Mouse (Mus musculus): ENCODE results near the gene Hmbs. TPM values are rescaled to one million over a fixed set of nuclear protein-coding genes. Genes with fewer than 3 reads are reported as not detected.
"Not testable (repeated sequence)": the region's sequence is repeated elsewhere in the genome, so short reads cannot be mapped to it uniquely, and the experiment has no call there.

The Hmbs gene
- polyA plus RNA-seq (2015; fragmentation: Nextera tagmentation; extraction: Ambion mirVana): 58.2 and 59.4 TPM in 2 replicates

DNA sequence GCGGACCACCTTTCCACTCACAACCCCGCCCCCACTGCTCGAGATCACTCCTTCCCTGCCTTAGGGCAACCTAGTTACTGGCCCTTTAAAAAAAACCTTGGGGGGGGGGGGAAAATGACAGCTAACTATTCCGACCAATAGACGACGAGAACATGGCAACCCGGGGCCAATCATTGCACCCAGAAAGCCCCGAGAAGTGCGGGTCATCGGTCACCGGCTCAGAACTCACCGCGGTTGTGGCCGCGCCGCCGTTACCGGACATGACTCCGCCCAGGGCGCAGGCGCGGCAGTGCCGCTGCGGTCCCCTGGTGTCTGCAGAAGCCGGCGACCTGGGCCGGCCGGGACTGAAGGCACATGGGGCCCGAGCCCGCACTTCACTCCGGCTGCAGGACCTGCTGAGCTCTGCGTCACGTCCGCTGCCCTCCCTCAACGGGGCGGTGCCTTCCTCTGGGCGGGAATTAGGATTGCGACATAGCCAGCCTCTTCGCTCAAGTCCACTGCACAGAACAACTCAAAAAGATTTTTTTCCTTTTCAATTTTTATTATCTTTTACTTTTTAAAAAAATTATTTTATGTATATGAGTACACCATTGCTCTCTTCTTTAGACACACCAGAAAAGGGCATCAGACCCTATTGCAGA is at the start of gene Hmbs:
TSS of gene Hmbs (minus strand) at position 448 of the 641 bp plus-strand sequence.
- peak; percentile 96 for ATAC-seq (ENCODE audit: low read depth)
- Histone ChIP-seq H3K4me3 (peak within 1 kb of the TSS; percentile 79), H3K9ac (peak within 1 kb of the TSS; percentile 83), H3K9me3 (no peaks in the 10 kb centered on the region), H3K4me1 (replicated peaks) (peaks cover 16% of the 10 kb centered on the region), H3K4me2 (peak within 1 kb of the TSS; percentile 77), H3K27me3 (no peaks in the 10 kb centered on the region), H3K27ac (replicated peaks) (peak within 1 kb of the TSS; percentile 98), H3K36me3 (peaks cover 52% of the 10 kb centered on the region)
- WGBS: under 1% methylated on average over 39 of the region's 39 CpGs

DNA sequence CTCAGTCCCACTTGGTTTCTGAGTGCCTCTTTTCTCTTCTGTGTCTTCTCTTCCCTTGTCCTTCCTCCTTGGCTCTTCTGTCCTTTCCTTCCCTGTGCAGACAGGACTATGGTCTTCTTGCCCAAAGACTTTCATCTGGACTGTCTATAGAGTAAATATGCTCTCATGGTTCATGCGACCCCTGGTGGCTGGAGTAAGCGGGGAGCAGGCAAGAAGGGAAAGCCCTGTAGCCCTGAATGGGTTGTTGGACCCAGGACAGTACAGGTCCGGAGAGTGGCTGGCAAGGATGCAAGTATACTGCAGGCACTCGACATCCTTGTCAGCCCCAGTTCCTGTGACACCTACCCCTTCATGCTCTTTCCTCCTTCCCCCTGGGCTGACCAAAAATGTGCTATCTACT is 47.4 kb upstream of the Hmbs start:
- 39% methylated on average over 4 of the region's 4 CpGs for WGBS
- H3K27me3 ChIP-seq: no peaks in the 10 kb centered on the region
- H3K4me3 ChIP-seq: no peak overlapping the region
- H3K4me1 ChIP-seq (replicated peaks): peaks cover 5% of the 10 kb centered on the region; the same call in 1 of the 2 replicates
- H3K9ac ChIP-seq: no peak overlapping the region
- H3K4me2 ChIP-seq: no peak overlapping the region
- H3K27ac ChIP-seq (replicated peaks): no peak overlapping the region
- H3K36me3 ChIP-seq: peaks cover 63% of the 10 kb centered on the region
- no peaks in the 10 kb centered on the region for H3K9me3 ChIP-seq
- ATAC-seq (ENCODE audit: low read depth): peak; percentile 33; the same call in 1 of the 2 replicates

DNA sequence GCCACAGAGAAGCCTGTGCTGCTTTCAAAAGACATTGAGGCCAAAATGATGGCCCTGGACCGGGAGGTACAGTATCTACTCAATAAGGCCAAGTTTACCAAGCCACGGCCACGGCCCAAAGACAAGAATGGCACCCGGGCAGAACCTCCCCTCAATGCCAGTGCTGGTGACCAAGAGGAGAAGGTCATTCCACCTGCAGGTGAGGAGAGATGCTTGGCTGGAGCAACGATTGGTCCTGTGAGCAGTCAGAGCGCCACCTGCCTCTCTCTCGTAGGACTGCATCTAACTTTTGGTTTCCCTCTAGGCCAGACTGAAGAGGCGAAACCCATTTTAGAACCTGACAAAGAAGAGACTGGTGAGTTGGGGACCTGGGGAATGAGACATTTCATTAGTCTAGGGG is 45.2 kb upstream of the Hmbs start:
- H3K27ac ChIP-seq (replicated peaks): no peak overlapping the region
- no peaks in the 10 kb centered on the region for H3K9me3 ChIP-seq
- H3K36me3 ChIP-seq: peaks cover 85% of the 10 kb centered on the region
- no peak overlapping the region for H3K9ac ChIP-seq
- WGBS: 61% methylated on average over 8 of the region's 8 CpGs
- H3K4me2 ChIP-seq: no peak overlapping the region
- no peaks in the 10 kb centered on the region for H3K27me3 ChIP-seq
- H3K4me3 ChIP-seq: no peak overlapping the region
- no peaks in the 10 kb centered on the region for H3K4me1 ChIP-seq (replicated peaks)
- no peak for ATAC-seq (ENCODE audit: low read depth)

DNA sequence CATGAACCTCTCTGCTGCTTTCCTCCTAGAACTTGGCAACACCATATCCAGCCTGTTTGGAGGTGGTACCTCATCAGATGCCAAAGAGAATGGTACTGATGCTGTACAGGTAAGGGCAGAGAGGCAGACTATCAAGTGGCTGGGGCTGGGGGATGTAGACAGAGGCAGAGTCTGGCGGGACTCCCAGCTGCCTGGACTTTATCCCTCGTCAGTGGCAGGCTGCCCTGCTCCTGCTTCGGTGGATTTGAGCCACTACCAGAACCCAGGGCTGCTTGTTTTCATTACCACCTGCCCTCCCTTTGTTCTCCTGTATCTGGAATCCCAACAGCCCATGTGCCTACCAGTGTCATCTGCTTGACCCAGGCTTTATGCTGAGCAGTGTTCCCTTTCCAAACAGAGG is 43.2 kb upstream of the Hmbs start:
- no peaks in the 10 kb centered on the region for H3K27me3 ChIP-seq
- no peaks in the 10 kb centered on the region for H3K4me1 ChIP-seq (replicated peaks)
- no peak overlapping the region for H3K27ac ChIP-seq (replicated peaks)
- no peak overlapping the region for H3K4me2 ChIP-seq
- no peak for ATAC-seq (ENCODE audit: low read depth)
- peaks cover 96% of the 10 kb centered on the region for H3K36me3 ChIP-seq
- H3K9ac ChIP-seq: no peak overlapping the region
- 92% methylated on average over 3 of the region's 3 CpGs for WGBS
- H3K9me3 ChIP-seq: no peaks in the 10 kb centered on the region
- H3K4me3 ChIP-seq: no peak overlapping the region

DNA sequence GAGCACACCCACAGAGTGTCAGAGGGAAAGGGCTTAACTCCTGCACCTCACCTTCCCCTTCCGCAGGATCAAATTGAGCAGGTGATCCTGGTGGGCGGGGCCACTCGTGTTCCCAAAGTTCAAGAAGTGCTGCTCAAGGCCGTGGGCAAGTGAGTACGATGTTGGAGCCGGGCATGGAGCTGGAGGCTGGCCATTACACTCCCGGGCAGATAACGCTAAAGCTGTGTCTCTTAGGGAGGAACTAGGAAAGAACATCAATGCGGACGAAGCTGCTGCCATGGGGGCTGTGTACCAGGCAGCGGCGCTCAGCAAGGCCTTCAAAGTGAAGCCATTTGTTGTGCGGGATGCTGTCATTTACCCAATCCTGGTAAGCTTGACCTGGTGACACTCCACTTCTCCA is 40.6 kb upstream of the Hmbs start:
- WGBS: 95% methylated on average over 13 of the region's 13 CpGs
- Histone ChIP-seq H3K9me3 (no peaks in the 10 kb centered on the region), H3K36me3 (peaks cover 89% of the 10 kb centered on the region), H3K4me2 (no peak overlapping the region), H3K4me3 (no peak overlapping the region), H3K4me1 (replicated peaks) (peaks cover 17% of the 10 kb centered on the region), H3K9ac (no peak overlapping the region), H3K27me3 (no peaks in the 10 kb centered on the region), H3K27ac (replicated peaks) (no peak overlapping the region)
- no peak for ATAC-seq (ENCODE audit: low read depth)

DNA sequence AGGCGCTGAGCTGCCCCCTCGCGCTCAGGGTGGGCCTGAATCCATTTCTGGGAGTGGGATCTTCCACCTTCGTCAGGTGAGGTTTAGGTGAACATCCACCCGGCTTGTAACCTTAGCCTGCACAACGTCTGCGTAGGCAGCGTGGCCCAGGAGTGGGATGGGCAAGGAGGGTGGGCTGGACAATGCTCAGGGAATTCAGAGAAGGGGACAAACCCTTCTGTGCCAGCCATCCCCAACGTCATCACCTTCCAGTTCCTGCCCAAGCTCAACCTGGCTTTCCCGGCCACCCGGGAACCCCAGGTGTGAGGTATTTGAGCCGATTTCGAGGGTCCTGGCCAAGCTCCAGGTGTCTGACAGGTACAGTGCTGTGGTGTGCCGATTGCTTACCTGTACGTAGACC is 35.8 kb upstream of the Hmbs start:
- peak overlapping the region; percentile 85 for H3K4me3 ChIP-seq
- H3K36me3 ChIP-seq: peaks cover 42% of the 10 kb centered on the region
- H3K4me1 ChIP-seq (replicated peaks): peaks cover 31% of the 10 kb centered on the region
- peak overlapping the region; percentile 98 for H3K4me2 ChIP-seq
- H3K9ac ChIP-seq: peak overlapping the region; percentile 97
- peak overlapping the region; percentile 95 for H3K27ac ChIP-seq (replicated peaks)
- no peaks in the 10 kb centered on the region for H3K9me3 ChIP-seq
- ATAC-seq (ENCODE audit: low read depth): peak; percentile 29
- no peaks in the 10 kb centered on the region for H3K27me3 ChIP-seq
- 12% methylated on average over 15 of the region's 15 CpGs for WGBS

DNA sequence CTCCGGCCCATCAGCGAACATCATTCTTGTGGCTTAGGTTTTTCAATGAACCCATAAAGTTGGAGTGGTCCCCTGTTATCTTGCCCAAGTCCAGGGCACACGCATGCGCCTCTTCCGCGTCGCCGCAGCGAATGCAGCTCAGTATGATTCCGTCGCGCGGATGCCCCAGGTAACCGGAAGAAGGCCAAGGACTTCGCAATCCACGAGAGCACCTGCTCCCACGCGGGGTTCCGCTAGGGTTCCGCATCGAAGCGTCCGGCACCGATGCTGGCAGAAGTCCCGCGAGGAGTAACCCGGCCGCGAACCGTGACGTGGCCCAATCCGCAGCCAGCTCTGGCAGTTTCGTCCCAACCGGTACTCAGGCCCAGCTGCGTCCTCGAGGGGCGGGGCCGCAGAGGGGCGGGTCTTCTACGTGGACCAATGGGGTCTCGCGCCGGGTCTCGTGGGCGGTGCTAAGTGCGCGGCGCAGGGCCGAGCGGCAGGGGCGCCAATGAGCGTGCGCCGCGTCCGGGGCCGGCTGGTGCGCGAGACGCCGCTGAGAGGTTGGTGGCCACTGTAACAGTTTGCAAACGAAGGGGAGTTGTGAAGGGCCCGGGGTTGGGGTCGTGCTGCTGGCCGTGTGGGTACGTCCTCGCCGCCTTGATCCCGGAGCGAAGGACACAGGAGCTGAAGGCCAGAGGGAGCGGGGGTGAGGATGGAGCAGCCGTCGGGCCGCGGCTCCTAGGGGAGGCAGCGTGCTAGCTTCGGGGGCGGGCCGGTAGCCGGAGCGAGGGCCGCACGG is 35.2 kb upstream of the Hmbs start, which contains the start of gene Hyou1:
TSS of gene Hyou1 (plus strand) at position 437 of the 781 bp plus-strand sequence.
- Histone ChIP-seq H3K36me3 (peaks cover 36% of the 10 kb centered on the region), H3K9me3 (no peaks in the 10 kb centered on the region), H3K27ac (replicated peaks) (peak within 1 kb of the TSS; percentile 95), H3K4me2 (peak within 1 kb of the TSS; percentile 98), H3K4me3 (peak within 1 kb of the TSS; percentile 85), H3K27me3 (no peaks in the 10 kb centered on the region), H3K4me1 (replicated peaks) (peaks cover 31% of the 10 kb centered on the region), H3K9ac (peak within 1 kb of the TSS; percentile 97)
- peak; percentile 97 for ATAC-seq (ENCODE audit: low read depth)
- under 1% methylated on average over 83 of the region's 83 CpGs for WGBS

DNA sequence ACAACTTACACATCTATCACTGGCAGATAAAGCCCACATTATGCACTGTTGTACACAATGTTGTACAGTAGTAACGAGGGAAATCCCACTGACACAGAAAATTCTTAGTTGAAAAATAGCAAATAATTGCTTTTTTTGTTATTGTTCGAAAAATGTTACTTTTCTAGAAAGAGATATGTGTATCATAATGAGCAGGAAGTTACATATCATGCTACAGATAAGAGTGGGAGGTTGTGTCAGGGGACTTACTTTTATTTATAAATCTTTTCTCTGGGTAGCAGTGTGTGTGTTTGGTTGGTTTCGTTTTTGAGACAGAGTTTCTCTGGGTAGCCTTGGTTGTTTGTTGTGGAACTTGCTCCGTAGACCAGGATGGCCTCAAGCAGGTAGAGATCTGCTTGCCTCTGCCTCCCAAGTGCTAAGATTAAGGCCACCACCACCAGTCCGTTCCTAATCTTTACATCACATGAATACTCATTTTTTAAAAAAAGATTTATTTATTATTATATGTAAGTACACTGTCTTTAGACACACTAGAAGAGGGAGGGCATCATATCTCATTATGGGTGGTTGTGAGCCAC is 34.2 kb upstream of the Hmbs start:
- Histone ChIP-seq H3K4me2 (peak overlapping the region; percentile 77), H3K9ac (peak overlapping the region; percentile 80), H3K4me3 (peak overlapping the region; percentile 85), H3K4me1 (replicated peaks) (peaks cover 31% of the 10 kb centered on the region), H3K27ac (replicated peaks) (peak overlapping the region; percentile 95), H3K9me3 (no peaks in the 10 kb centered on the region), H3K27me3 (no peaks in the 10 kb centered on the region), H3K36me3 (peaks cover 26% of the 10 kb centered on the region)
- WGBS: 88% methylated on average over 5 of the region's 5 CpGs
- ATAC-seq (ENCODE audit: low read depth): peak; percentile 16; the same call in 1 of the 2 replicates

DNA sequence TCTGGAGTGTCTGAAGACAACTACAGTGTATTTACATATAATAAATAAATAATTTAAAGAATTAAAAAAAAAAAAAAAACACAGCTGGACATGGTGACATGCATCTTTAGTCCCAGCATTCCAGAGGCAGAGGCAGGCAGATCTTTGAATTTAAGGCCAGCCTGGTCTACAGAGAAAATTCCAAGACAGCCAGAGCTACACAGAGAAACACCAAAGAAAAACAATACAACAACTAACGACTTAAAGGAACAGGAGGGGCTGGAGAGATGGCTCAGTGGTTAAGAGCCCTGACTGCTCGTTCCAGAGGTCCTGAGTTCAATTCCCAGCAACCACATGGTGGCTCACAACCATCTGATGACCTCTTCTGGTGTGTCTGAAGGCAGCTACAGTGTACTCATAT is 33.3 kb upstream of the Hmbs start:
- WGBS: 94% methylated on average over 2 of the region's 2 CpGs
- peaks cover 17% of the 10 kb centered on the region for H3K36me3 ChIP-seq
- H3K4me2 ChIP-seq; H3K9ac ChIP-seq; ATAC-seq (ENCODE audit: low read depth); H3K9me3 ChIP-seq; H3K27ac ChIP-seq (replicated peaks); H3K27me3 ChIP-seq; H3K4me3 ChIP-seq: not testable (repeated sequence)
- peaks cover 31% of the 10 kb centered on the region for H3K4me1 ChIP-seq (replicated peaks)

DNA sequence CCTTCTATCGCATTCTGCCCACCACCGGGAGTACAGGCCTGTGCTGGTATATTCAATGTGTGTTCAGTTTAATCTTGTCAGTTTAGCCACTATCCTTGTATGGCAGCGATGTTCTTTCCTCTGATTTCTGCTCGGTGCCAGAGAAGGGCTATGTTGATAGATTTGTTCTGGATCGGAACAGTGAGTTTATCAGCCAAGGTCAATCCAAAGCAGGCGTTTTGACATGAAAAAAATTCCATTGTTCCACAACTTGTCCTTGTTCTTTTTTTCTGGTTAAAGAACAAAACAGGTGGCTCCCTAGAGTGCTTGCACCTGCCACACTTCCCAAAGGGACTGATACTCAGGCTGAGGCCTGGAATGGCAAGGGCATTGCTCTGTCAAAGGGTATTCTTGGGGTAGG is 32.1 kb upstream of the Hmbs start:
- ATAC-seq (ENCODE audit: low read depth): no peak
- Histone ChIP-seq H3K9ac (no peak overlapping the region), H3K4me3 (no peak overlapping the region), H3K27ac (replicated peaks) (no peak overlapping the region), H3K4me2 (no peak overlapping the region), H3K36me3 (peaks cover 5% of the 10 kb centered on the region), H3K27me3 (no peaks in the 10 kb centered on the region), H3K9me3 (no peaks in the 10 kb centered on the region), H3K4me1 (replicated peaks) (peaks cover 28% of the 10 kb centered on the region)
- WGBS: 94% methylated on average over 6 of the region's 6 CpGs

DNA sequence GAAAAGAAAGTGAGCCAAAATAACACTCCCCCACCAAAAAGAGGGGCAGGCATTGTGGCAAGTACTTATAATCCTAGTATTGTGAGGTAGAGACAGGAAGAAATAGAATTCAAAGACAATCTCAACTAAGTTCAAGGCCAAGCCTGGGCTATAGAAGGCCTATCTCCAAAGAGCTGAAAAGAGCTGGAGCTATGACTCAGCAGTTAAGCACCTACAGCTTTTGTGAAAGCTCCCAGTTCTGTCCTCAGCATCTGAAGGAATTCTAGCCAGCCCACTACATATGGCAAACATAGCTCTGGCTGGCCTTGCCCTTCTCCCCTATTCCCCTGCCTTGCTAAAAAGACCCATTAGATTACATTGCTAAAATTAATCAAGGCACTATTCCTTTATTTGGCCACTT is 29.4 kb upstream of the Hmbs start:
- Histone ChIP-seq H3K4me1 (replicated peaks) (peaks cover 10% of the 10 kb centered on the region), H3K27ac (replicated peaks) (no peak overlapping the region), H3K9ac (no peak overlapping the region), H3K9me3 (no peaks in the 10 kb centered on the region), H3K27me3 (no peaks in the 10 kb centered on the region), H3K36me3 (no peaks in the 10 kb centered on the region), H3K4me2 (no peak overlapping the region), H3K4me3 (no peak overlapping the region)
- no peak for ATAC-seq (ENCODE audit: low read depth)

DNA sequence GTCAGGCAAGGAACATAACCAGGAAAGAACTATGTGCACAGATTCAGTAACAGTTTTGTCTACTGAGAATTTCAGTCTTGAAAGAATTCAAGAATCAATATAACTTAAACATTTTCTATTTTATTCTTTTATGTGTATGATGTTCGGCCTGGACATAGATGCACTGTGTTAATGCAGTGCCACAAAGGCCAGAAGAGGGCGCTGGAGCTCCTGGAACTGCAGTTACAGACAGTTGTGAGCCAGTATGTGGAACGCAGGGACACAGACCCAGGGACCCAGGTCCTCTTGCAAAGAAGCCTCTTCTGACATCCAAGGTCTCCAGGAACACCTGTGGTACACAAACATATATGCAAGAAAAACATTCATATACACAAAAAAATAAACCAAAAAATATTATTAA is 20.5 kb upstream of the Hmbs start:
- Histone ChIP-seq H3K27ac (replicated peaks) (no peak overlapping the region), H3K4me2 (no peak overlapping the region), H3K9ac (no peak overlapping the region), H3K4me1 (replicated peaks) (peaks cover 9% of the 10 kb centered on the region), H3K4me3 (no peak overlapping the region), H3K36me3 (peaks cover 5% of the 10 kb centered on the region), H3K27me3 (no peaks in the 10 kb centered on the region), H3K9me3 (no peaks in the 10 kb centered on the region)
- 62% methylated on average over 3 of the region's 3 CpGs for WGBS
- ATAC-seq (ENCODE audit: low read depth): no peak
